Mouse (Mus musculus) midbrain, embryonic 16.5 days (tissue): ENCODE data around the gene Tbcc. TPM values are rescaled to one million over a fixed set of nuclear protein-coding genes. Genes with fewer than 3 reads are reported as not detected.

Source experiments
- ATAC-seq: fragments of 200-750 bp; cut with Nextera tagmentation; 2 replicates; pipeline ENCODE4 v1.8.0; 2017; ENCODE audit warnings: moderate TSS enrichment
- H3K27ac ChIP-seq: fragments of 300-500 bp; sonication (generic); 2 replicates; pipeline ENCODE4 v1.5.1; 2014; ENCODE audit warnings: mild to moderate bottlenecking, low read length, mixed read lengths
- H3K27me3 ChIP-seq: fragments of 300-500 bp; sonication (generic); 2 replicates; pipeline ENCODE4 v1.6.1; 2014; ENCODE audit warnings: low read depth, low read length, mixed read lengths; ENCODE audit not compliant: control insufficient read depth, insufficient read depth
- H3K36me3 ChIP-seq: fragments of 300-500 bp; sonication (generic); 2 replicates; pipeline ENCODE4 v1.6.1; 2014; ENCODE audit warnings: mild to moderate bottlenecking, low read length, moderate library complexity, mixed read lengths; ENCODE audit not compliant: control insufficient read depth, insufficient read depth
- H3K4me1 ChIP-seq: fragments of 300-500 bp; sonication (generic); 2 replicates; pipeline ENCODE4 v1.6.1; 2014; ENCODE audit warnings: mild to moderate bottlenecking, low read length, mixed read lengths; ENCODE audit not compliant: control insufficient read depth, insufficient read depth
- H3K4me2 ChIP-seq: fragments of 300-500 bp; sonication (generic); 2 replicates; pipeline ENCODE4 v1.6.1; 2014; ENCODE audit warnings: mild to moderate bottlenecking, low read length, mixed read lengths
- H3K4me3 ChIP-seq: fragments of 300-500 bp; sonication (generic); 2 replicates; pipeline ENCODE4 v1.5.1; 2014; ENCODE audit warnings: low read depth, mild to moderate bottlenecking, low read length, moderate library complexity, mixed read lengths
- H3K9ac ChIP-seq: fragments of 300-500 bp; sonication (generic); 2 replicates; pipeline ENCODE4 v1.6.1; 2014; ENCODE audit warnings: low read depth, low read length, mixed read lengths
- H3K9me3 ChIP-seq: fragments of 300-500 bp; sonication (generic); replicated peaks from 2 replicates; pipeline ENCODE4 v1.6.1; 2014; ENCODE audit warnings: mild to moderate bottlenecking, low read length, mixed read lengths; ENCODE audit not compliant: control insufficient read depth, poor library complexity, severe bottlenecking
- WGBS: fragments of 180-500 bp; shearing (Covaris S2); extraction: QIAGEN DNeasy Blood & Tissue Kit; methylation state at CpG from one replicate; pipeline ENCODE4 v1.1.7; 2014; 5-methylcytosine and 5-hydroxymethylcytosine counted together
- polyA plus RNA-seq: library from polyadenylated mRNA; unstranded; fragments of >200 nt; fragmentation: Nextera tagmentation; extraction: Ambion mirVana; gene quantifications from 2 replicates; pipeline ENCODE4 v1.2.1, GENCODE M21; 2015

The Tbcc gene
- polyA plus RNA-seq, 1 experiment from 2014 or later: 49.5 TPM

- no peak overlapping the region for H3K27ac ChIP-seq
- H3K36me3 ChIP-seq: no peaks in the 10 kb centered on the region
- no peaks in the 10 kb centered on the region for H3K27me3 ChIP-seq
- H3K9me3 ChIP-seq: no peaks in the 10 kb centered on the region
- ATAC-seq: no peak
- 69% methylated on average over 3 of the region's 3 CpGs for WGBS
- H3K9ac ChIP-seq: no peak overlapping the region
- peaks cover 2% of the 10 kb centered on the region; the same call in 1 of the 2 replicates for H3K4me1 ChIP-seq
- H3K4me2 ChIP-seq: no peak overlapping the region
- no peak overlapping the region for H3K4me3 ChIP-seq
Measured at GRCm38 (mm10) chr17:46915129-46915528, 24.6 kb downstream of the Tbcc start.

DNA sequence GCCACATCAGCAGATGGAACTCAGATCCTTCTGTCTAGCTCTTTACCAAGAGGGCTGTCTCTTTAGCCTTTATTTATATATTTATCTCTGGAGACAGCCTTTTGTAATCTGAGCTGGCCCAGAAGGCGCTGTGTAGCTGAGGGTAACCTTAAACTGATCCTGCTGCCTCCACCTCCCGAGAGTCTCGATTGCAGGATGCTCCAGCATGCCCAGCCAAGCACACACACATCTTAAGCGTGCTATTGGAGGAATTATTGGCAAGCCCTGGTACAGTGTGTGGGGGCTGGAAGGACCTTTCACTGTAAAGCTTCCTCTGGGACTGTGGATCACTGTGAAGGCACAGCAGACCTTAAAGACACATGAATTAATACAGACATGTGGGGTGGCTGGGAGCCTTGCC lies 28.5 kb downstream of the Tbcc start:
- Histone ChIP-seq H3K27me3 (no peaks in the 10 kb centered on the region), H3K4me1 (no peaks in the 10 kb centered on the region), H3K4me3 (no peak overlapping the region), H3K9ac (no peak overlapping the region), H3K36me3 (no peaks in the 10 kb centered on the region), H3K4me2 (no peak overlapping the region), H3K9me3 (no peaks in the 10 kb centered on the region), H3K27ac (no peak overlapping the region)
- 46% methylated on average over 4 of the region's 4 CpGs for WGBS
- no peak for ATAC-seq

- Histone ChIP-seq H3K27ac (no peak overlapping the region), H3K36me3 (no peaks in the 10 kb centered on the region), H3K9ac (no peak overlapping the region), H3K4me1 (no peaks in the 10 kb centered on the region), H3K4me3 (no peak overlapping the region), H3K27me3 (no peaks in the 10 kb centered on the region), H3K9me3 (no peaks in the 10 kb centered on the region), H3K4me2 (no peak overlapping the region)
- WGBS: 61% methylated on average over 6 of the region's 6 CpGs
- ATAC-seq: no peak
Measured at GRCm38 (mm10) chr17:46920855-46921254, 30.4 kb downstream of the Tbcc start.

- ATAC-seq: no peak
- 21% methylated on average over 6 of the region's 6 CpGs for WGBS
- H3K27me3 ChIP-seq: no peaks in the 10 kb centered on the region
- H3K36me3 ChIP-seq: peaks cover 13% of the 10 kb centered on the region
- no peak overlapping the region for H3K9ac ChIP-seq
- no peak overlapping the region for H3K4me3 ChIP-seq
- H3K4me1 ChIP-seq: no peaks in the 10 kb centered on the region
- no peak overlapping the region for H3K27ac ChIP-seq
- H3K9me3 ChIP-seq: no peaks in the 10 kb centered on the region
- H3K4me2 ChIP-seq: no peak overlapping the region
Measured at GRCm38 (mm10) chr17:46926192-46926591, 35.7 kb downstream of the Tbcc start.

GRCm38 (mm10) chr17:46926941-46927340 lies 36.5 kb downstream of the Tbcc start:
- ATAC-seq: no peak
- peaks cover 19% of the 10 kb centered on the region for H3K36me3 ChIP-seq
- no peak overlapping the region for H3K4me2 ChIP-seq
- H3K27ac ChIP-seq: no peak overlapping the region
- H3K9me3 ChIP-seq: no peaks in the 10 kb centered on the region
- H3K4me3 ChIP-seq: no peak overlapping the region
- no peaks in the 10 kb centered on the region for H3K4me1 ChIP-seq
- no peaks in the 10 kb centered on the region for H3K27me3 ChIP-seq
- no peak overlapping the region for H3K9ac ChIP-seq
- WGBS: 69% methylated on average over 3 of the region's 3 CpGs

GRCm38 (mm10) chr17:46927781-46928180 lies 37.3 kb downstream of the Tbcc start:
- H3K9ac ChIP-seq: no peak overlapping the region
- peaks cover 27% of the 10 kb centered on the region for H3K36me3 ChIP-seq
- no peak overlapping the region for H3K27ac ChIP-seq
- H3K4me3 ChIP-seq: no peak overlapping the region
- H3K27me3 ChIP-seq: no peaks in the 10 kb centered on the region
- H3K4me1 ChIP-seq: no peaks in the 10 kb centered on the region
- ATAC-seq: no peak
- no peak overlapping the region for H3K4me2 ChIP-seq
- no peaks in the 10 kb centered on the region for H3K9me3 ChIP-seq
- 94% methylated on average over 5 of the region's 5 CpGs for WGBS

DNA sequence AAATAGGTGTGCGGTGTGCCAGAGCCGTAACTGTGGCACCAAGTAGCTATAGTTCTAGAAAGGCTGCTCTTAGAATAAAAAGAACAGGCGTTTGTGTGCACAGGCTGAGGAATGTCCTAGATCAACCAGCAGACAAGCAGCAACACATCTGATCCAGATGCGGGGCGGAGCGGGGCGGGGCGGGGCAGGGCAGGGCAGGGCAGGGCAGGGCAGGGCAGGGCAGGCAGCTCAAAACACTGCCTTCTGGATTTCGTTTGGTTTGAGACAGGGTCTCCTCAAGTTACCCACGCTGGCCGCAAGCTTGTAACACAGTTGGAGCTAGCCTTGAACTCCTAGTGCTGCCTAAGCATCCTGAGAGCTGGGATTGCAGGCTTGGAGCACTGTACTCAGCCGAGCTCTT lies 38.8 kb downstream of the Tbcc start:
- H3K27ac ChIP-seq: no peak overlapping the region
- H3K4me3 ChIP-seq: no peak overlapping the region
- no peak overlapping the region for H3K4me2 ChIP-seq
- no peaks in the 10 kb centered on the region for H3K27me3 ChIP-seq
- H3K36me3 ChIP-seq: peaks cover 39% of the 10 kb centered on the region
- no peak overlapping the region for H3K9ac ChIP-seq
- ATAC-seq: no peak
- H3K9me3 ChIP-seq: no peaks in the 10 kb centered on the region
- H3K4me1 ChIP-seq: no peaks in the 10 kb centered on the region
- WGBS: 88% methylated on average over 12 of the region's 12 CpGs

DNA sequence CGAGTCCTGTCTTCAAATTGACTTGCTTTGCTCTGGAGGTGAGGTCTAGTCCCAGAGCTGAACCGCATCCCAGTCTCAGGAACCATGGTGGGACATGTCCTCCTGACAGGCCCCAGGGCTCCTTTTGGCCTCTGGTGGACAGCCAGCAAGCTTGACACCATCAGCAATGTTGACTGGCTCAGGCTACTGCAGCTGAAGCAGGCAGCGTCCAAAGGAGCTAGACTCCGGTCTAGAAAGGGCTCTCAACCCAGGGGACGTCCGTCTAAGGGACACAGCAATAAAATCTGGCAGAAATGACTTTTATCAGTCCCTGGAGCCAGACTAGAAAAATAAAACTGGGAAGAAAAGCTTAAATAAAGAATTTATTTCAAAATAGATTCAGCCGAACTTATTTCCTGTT lies 39.4 kb downstream of the Tbcc start:
- Histone ChIP-seq H3K4me1 (no peaks in the 10 kb centered on the region), H3K9me3 (no peaks in the 10 kb centered on the region), H3K36me3 (peaks cover 43% of the 10 kb centered on the region), H3K27ac (no peak overlapping the region), H3K4me3 (no peak overlapping the region), H3K27me3 (no peaks in the 10 kb centered on the region), H3K9ac (no peak overlapping the region), H3K4me2 (no peak overlapping the region)
- no peak for ATAC-seq
- 94% methylated on average over 7 of the region's 7 CpGs for WGBS

GRCm38 (mm10) chr17:46932961-46933360 lies 42.5 kb downstream of the Tbcc start:
- Histone ChIP-seq H3K27ac (no peak overlapping the region), H3K9me3 (no peaks in the 10 kb centered on the region), H3K27me3 (no peaks in the 10 kb centered on the region), H3K4me1 (no peaks in the 10 kb centered on the region), H3K4me2 (no peak overlapping the region), H3K9ac (no peak overlapping the region), H3K4me3 (no peak overlapping the region), H3K36me3 (peaks cover 64% of the 10 kb centered on the region)
- no peak for ATAC-seq
- 95% methylated on average over 5 of the region's 5 CpGs for WGBS
